Mouse (Mus musculus) gastrocnemius, adult 2 months (tissue): ENCODE measurements around the gene Slc17a5. TPM values are rescaled to one million over a fixed set of nuclear protein-coding genes. Genes with fewer than 3 reads are reported as not detected.

ENCODE experiments used
- DNase-seq: peaks from one replicate; pipeline ENCODE4 v3.0.0; 2022
- H3K27ac ChIP-seq: fragments of 200-600 bp; 2 replicates; pipeline ENCODE4 v1.8.1; 2022; ENCODE audit warnings: mild to moderate bottlenecking
- H3K4me3 ChIP-seq: fragments of 200-600 bp; 2 replicates; pipeline ENCODE4 v1.8.1; 2022; ENCODE audit warnings: mild to moderate bottlenecking, moderate library complexity
- CTCF ChIP-seq: fragments of 200-600 bp; IDR thresholded peaks from 2 replicates; pipeline ENCODE4 v1.8.1; 2022; ENCODE audit warnings: antibody characterized with exemption, mild to moderate bottlenecking, moderate library complexity
- intact Hi-C: fragments of 180-260 bp; cut with DNase I; formaldehyde crosslinking; loops from one replicate; pipeline ENCODE4 v1.15.1; 2025
- total RNA-seq, 2 experiments: library from RNA; stranded (reverse); gene quantifications; 2 replicates each; pipeline ENCODE4 v1.2.3; 2021

Gene Slc17a5
- total RNA-seq, 2 experiments from 2014 or later: 2.7 to 2.8 TPM

GRCm38 (mm10) chr9:78595257-78595656, 7.4 kb upstream of the Slc17a5 start:
- intact Hi-C loops: no loop called here
- Histone ChIP-seq H3K4me3 (no peak overlapping the region), H3K27ac (no peak overlapping the region)
- no peak for DNase-seq
- no peak for TF ChIP-seq CTCF

DNA sequence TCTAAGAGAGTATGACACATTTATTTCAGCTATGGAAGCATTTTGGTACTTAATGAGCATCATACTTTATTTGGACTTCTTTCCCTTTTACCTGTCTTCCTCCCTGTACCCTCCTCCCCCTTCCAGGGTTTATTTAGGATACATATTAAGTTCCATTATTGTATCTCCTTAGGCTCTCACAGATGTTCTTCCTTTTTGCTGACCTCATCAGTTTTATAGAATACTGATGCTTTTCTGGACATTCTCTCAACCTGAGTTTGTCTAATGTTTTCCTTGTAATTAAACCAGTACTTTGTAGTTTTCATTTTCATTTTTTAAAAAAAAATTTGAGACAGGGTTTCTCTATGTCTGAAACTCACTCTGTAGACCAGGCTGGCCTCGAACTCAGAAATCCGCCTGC, 2.6 kb upstream of the Slc17a5 start:
- TF ChIP-seq CTCF: no peak
- no peak overlapping the region for H3K4me3 ChIP-seq
- intact Hi-C loops: no loop called here
- H3K27ac ChIP-seq: no peak overlapping the region
- no peak for DNase-seq

- TF ChIP-seq CTCF: no peak
- DNase-seq: peak; percentile 30
- intact Hi-C loops: no loop called here
- peak overlapping the region; percentile 85 for H3K27ac ChIP-seq
- H3K4me3 ChIP-seq: peak overlapping the region; percentile 86
Measured at GRCm38 (mm10) chr9:78588411-78589033, 681 bp upstream of the Slc17a5 start.

DNA sequence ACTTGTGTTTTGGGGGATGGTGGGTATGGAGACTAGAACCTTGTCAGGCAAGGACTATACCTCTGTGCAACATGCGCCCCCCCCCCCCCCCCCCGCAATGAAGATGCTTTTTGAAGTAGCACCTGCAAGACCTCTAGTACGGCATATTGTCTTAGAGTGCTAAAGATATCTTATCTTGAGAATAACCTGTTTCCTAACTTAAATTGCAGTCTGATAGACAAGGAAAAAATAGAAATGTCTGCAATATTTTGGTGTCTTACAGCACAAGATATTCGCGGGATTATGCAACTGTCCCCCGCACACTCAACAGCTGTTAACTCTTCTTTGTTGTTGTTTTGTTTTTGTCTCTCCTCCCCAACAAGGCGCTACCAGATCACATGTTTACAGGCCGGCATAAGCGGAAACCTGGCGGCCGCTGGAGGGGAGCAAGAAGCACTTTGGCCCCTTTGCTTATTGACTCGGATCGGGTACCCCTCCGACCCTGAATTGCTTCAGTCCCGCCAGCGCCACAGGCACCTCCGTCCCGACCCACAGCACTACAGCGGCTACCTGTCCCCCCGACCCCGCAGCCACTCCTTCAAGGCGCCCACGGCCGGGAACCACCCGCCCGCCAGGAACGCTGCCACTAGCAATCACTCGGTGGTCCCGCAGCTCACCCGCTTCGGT, 490 bp downstream of the Slc17a5 start:
- H3K27ac ChIP-seq: peak overlapping the region; percentile 85
- H3K4me3 ChIP-seq: peak overlapping the region; percentile 86
- no peak for DNase-seq
- no peak for TF ChIP-seq CTCF
- intact Hi-C loops: no loop called here

DNA sequence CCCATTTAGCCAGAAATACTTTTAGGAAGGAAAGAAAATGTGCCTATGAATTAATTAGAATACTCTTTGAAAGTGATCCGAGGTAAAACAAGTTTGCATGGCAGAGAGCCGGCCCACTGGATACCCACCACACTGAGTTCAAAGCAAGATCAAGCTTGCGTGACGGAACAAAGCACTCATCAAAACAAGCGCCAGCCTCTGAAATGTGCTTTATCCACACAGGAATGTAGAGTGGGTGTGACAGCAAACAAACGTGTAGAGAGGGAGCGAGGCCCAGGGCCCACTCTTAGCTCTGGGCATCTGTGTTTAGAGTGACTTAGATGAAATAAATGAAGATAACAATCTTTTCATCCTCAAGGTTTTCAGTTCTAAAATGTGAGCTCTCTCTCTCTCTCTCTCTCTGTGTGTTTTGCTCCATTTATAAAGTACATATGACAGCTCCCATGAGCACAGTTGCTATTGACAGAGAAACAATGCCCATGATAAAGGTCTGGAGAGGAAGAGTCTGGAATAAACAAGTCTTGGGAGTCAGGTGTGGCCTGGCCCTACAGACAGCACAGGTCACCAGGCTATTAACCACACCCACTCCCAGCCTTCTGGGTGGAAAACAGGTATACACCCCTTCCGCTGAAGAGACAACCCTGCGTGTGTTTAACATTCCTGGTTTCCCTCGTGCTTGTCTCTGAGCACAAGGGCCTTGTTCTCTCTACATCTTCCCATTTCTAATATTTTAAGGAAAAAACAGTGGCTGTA, 8.0 kb downstream of the Slc17a5 start:
- TF ChIP-seq CTCF: no peak
- intact Hi-C loops: no loop called here
- Histone ChIP-seq H3K27ac (no peak overlapping the region), H3K4me3 (no peak overlapping the region)
- no peak for DNase-seq

DNA sequence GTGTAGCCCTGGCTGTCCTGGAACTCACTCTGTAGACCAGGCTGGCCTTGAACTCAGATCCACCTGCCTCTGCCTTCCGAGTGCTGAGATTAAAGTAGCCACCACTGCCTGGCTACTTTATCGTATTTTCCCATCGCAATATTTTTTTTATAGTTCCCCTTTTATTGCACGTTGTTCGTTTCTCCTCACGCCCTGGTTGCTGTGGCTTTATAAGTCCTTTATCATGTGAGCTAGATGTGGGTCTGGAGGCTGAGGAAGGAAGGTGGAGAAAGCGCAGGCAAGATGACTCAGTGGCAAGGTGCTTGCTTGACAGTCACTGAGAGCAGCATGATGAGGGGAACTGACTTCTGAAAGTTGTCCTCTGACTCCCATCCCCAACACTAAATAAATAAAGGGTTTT, 9.0 kb downstream of the Slc17a5 start:
- H3K27ac ChIP-seq: no peak overlapping the region
- DNase-seq: no peak
- H3K4me3 ChIP-seq: no peak overlapping the region
- no peak for TF ChIP-seq CTCF
- intact Hi-C loops: no loop called here

DNA sequence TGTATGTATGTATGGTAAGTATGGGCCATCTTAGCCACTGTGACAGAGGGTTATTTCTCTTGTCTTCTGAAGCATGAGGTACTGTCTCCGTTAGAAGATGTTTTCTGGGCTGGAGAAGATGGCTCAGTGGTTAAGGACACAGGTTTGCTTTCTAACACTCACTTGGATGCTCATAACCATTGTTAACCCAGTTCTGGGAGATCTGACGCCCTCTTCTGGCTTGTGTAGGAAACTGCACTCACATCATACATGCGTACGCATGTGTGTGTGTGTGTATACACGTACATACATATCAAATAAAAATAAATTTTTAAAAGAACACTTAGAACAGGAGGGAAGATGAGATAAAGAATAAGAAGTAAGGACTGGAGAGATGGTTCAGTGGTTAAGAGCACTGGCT, 11.4 kb downstream of the Slc17a5 start:
- no peak overlapping the region for H3K27ac ChIP-seq
- intact Hi-C loops: no loop called here
- DNase-seq: no peak
- no peak overlapping the region for H3K4me3 ChIP-seq
- no peak for TF ChIP-seq CTCF

- intact Hi-C loops: no loop called here
- no peak for DNase-seq
- Histone ChIP-seq H3K4me3 (no peak overlapping the region), H3K27ac (no peak overlapping the region)
- no peak for TF ChIP-seq CTCF
Measured at GRCm38 (mm10) chr9:78569934-78570333, 17.9 kb downstream of the Slc17a5 start.

- no peak for TF ChIP-seq CTCF
- DNase-seq: no peak
- no peak overlapping the region for H3K27ac ChIP-seq
- intact Hi-C loops: loop anchor here (10.0 kb wide), 1 partner anchor 205 kb away; the partner anchor contains the start of gene Gsta2
- H3K4me3 ChIP-seq: no peak overlapping the region
Measured at GRCm38 (mm10) chr9:78559479-78559878, 28.4 kb downstream of the Slc17a5 start.

- TF ChIP-seq CTCF: no peak
- Histone ChIP-seq H3K27ac (no peak overlapping the region), H3K4me3 (no peak overlapping the region)
- intact Hi-C loops: loop anchor here (10.0 kb wide), 1 partner anchor 204 kb away; the partner anchor contains the start of gene Gsta2
- no peak for DNase-seq
Measured at GRCm38 (mm10) chr9:78558586-78559214, 29.1 kb downstream of the Slc17a5 start.

DNA sequence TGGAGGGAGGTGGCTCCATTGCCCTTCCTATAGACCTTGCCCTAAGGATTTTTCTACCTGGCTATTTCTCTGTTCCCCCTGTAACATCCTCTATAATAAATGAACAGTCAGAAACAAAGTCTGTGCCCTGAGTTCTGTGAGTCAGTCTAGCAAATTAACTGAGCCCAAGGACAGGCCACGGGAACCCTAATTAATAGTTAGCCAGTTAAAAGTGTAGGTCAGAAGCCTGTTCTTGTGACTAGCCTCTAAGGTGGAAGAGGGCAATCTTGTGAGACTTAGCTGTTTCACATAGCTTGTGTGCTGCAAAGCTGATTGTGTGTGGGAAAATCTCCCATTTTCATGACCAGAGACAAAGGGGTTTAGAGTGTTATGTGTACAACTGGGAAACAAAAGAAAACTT, 30.8 kb downstream of the Slc17a5 start:
- DNase-seq: no peak
- TF ChIP-seq CTCF: no peak
- intact Hi-C loops: loop anchor here (10.0 kb wide), 1 partner anchor 202 kb away; the partner anchor contains the start of gene Gsta2
- no peak overlapping the region for H3K27ac ChIP-seq
- H3K4me3 ChIP-seq: no peak overlapping the region

DNA sequence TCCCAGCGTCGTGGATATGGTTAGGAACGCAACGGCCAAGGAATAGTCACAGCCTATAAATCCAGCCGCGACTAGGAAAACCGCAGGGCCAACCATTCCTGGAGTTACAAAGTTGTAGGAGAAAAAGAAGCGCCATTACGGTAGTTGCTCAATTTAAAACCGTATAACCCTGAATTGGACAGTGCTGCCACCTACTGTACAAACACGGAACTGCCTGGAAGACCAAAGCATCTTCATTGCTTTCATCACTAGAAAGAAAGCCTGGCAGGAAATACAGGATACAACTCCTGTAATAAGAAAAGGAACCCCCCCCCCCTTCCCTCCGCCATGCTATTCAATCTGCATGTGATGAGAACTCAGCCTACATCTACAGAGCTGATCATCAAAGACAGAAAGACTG, 34.9 kb downstream of the Slc17a5 start:
- peak; percentile 81 for DNase-seq
- intact Hi-C loops: loop anchor here (2.0 to 10.0 kb wide), 3 partner anchors 24 to 198 kb away; partner anchors contain the start of gene Gsta2

GRCm38 (mm10) chr9:78551761-78552160, 36.1 kb downstream of the Slc17a5 start:
- no peak for TF ChIP-seq CTCF
- DNase-seq: no peak
- intact Hi-C loops: loop anchor here (2.0 to 10.0 kb wide), 3 partner anchors 23 to 197 kb away; partner anchors contain the start of gene Gsta2
- Histone ChIP-seq H3K4me3 (no peak overlapping the region), H3K27ac (no peak overlapping the region)

More for the DNA sequence above, 34.9 kb downstream of the Slc17a5 start:
- peak; percentile 92 for TF ChIP-seq CTCF
- H3K27ac ChIP-seq: no peak overlapping the region
- H3K4me3 ChIP-seq: no peak overlapping the region
